Mouse (Mus musculus) embryonic facial prominence, embryonic 15.5 days (tissue): ENCODE results near the gene Dram2. TPM values are rescaled to one million over a fixed set of nuclear protein-coding genes. Genes with fewer than 3 reads are reported as not detected.

Source experiments
- ATAC-seq: fragments of 200-750 bp; cut with Nextera tagmentation; 2 replicates; pipeline ENCODE4 v1.8.0; 2017; ENCODE audit warnings: low read depth, moderate TSS enrichment; ENCODE audit not compliant: insufficient number of reproducible peaks, low FRiP score, low TSS enrichment
- H3K27ac ChIP-seq: fragments of 300-500 bp; sonication (generic); replicated peaks from 2 replicates; pipeline ENCODE4 v1.5.1; 2015; ENCODE audit warnings: mild to moderate bottlenecking, inconsistent platforms
- H3K27me3 ChIP-seq: fragments of 300-500 bp; sonication (generic); 2 replicates; pipeline ENCODE4 v1.6.1; 2015; ENCODE audit warnings: inconsistent platforms
- H3K36me3 ChIP-seq: fragments of 300-500 bp; sonication (generic); 2 replicates; pipeline ENCODE4 v1.6.1; 2015; ENCODE audit warnings: mild to moderate bottlenecking, inconsistent platforms
- H3K4me1 ChIP-seq: fragments of 300-500 bp; sonication (generic); 2 replicates; pipeline ENCODE4 v1.6.1; 2015; ENCODE audit warnings: inconsistent platforms
- H3K4me2 ChIP-seq: fragments of 300-500 bp; sonication (generic); replicated peaks from 2 replicates; pipeline ENCODE4 v1.6.1; 2015; ENCODE audit warnings: mild to moderate bottlenecking, inconsistent platforms
- H3K4me3 ChIP-seq: fragments of 300-500 bp; sonication (generic); replicated peaks from 2 replicates; pipeline ENCODE4 v1.5.1; 2015; ENCODE audit warnings: mild to moderate bottlenecking, inconsistent platforms
- H3K9ac ChIP-seq: fragments of 300-500 bp; sonication (generic); 2 replicates; pipeline ENCODE4 v1.6.1; 2015; ENCODE audit warnings: inconsistent platforms
- H3K9me3 ChIP-seq: fragments of 300-500 bp; sonication (generic); replicated peaks from 2 replicates; pipeline ENCODE4 v1.6.1; 2016; ENCODE audit warnings: inconsistent platforms
- WGBS: fragments of 180-500 bp; shearing (Covaris S2); methylation state at CpG from one replicate; pipeline ENCODE4 v1.1.7; 2015; 5-methylcytosine and 5-hydroxymethylcytosine counted together
- polyA plus RNA-seq: library from polyadenylated mRNA; unstranded; fragments of >200 nt; fragmentation: Nextera tagmentation; extraction: Ambion mirVana; gene quantifications from 2 replicates; pipeline ENCODE4 v1.2.1, GENCODE M21; 2015

Dram2 gene
- polyA plus RNA-seq, result 53.7 and 57.9 TPM in 2 replicates

DNA sequence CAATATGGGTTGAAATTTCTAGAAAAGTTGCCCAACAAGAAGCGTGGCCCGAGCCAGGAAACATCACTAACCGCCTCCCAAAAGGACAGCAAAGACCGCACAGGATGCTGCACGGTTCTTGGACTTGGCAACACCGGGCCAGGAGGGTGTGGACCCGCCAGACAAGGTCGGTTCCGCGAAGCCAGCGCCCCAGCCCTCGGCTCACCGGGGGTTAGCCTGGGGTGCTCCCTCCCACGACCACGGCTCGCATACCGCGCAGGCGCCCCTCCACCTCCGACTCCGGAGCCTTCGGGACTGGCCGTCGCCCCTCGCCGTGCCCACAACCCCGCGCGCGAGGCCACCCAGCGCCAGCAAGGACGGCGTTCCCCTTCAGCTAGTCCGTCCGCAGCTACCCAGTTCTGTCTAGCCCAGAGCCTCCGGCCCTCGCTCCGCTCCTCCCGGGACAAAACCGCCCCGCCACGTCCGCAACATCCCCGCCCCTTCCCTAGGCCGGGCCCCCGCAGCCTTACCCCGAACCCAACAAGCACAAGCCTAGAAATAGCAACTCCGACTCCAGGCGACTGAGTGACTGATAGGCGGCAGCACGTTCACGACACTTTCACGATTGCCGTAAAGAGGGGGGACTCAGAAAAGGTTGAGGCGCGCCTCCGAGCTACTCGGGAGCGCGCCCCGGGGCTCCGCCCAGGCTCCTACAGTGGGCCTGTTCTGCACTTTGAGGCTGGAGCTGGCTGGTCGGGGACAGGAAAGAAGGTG lies at the start of gene Dram2, which contains the start of gene Cept1:
Dram2 (plus strand) TSS at position 628 of the 753 bp plus-strand sequence.
Cept1 (minus strand) TSS at position 632 of the 753 bp plus-strand sequence.
- H3K36me3 ChIP-seq, result peaks cover 5% of the 10 kb centered on the region; the same call in 1 of the 2 replicates
- H3K27me3 ChIP-seq, result no peaks in the 10 kb centered on the region
- peak; percentile 95 for ATAC-seq
- H3K9me3 ChIP-seq, result no peaks in the 10 kb centered on the region
- H3K27ac ChIP-seq, result peak within 1 kb of the TSS; percentile 99
- H3K4me2 ChIP-seq, result peak within 1 kb of the TSS; percentile 52
- peak within 1 kb of the TSS; percentile 84 for H3K4me3 ChIP-seq
- peak within 1 kb of the TSS; percentile 72 for H3K9ac ChIP-seq
- WGBS, result under 1% methylated on average over 63 of the region's 63 CpGs
- peaks cover 7% of the 10 kb centered on the region for H3K4me1 ChIP-seq

DNA sequence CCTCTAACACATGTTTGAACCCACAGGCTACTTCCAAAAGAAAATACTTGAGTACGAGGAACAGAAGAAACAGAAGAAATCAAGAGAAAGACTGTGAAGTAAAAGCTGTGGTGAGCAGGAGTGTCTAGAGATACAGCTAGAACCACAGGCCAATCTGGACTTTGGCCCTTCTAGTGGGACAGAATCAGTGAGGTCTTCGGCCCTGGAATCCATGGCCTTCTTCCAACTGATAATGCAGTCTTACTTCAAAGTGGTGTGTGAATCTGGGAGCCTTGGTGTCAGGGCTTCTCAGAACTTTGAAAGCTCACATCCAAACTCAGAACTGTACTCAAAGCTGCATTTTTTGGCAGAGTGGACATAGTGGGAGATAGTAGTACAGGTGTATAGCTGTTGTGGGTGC lies 47.1 kb upstream of the Dram2 start:
- WGBS, result 89% methylated on average over 2 of the region's 2 CpGs
- H3K4me1 ChIP-seq, result no peaks in the 10 kb centered on the region

DNA sequence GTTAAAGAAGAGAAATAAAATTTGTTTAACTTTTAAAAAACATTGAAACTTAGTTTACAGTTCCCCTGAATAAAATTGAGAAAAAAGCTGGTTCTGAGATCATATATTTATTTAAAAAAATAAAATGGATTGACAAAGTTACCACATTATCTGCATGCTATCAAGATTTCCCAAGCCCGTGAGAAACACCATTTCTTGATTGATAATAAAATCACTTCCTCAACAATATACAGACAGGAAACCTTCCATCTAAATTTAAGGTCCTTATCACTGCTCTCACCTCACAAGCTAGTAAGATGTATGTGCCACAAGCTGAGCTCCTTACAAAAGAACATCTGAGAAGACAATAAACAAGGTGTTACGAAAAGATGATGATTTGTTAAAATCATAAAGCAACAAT lies 44.7 kb upstream of the Dram2 start:
- Histone ChIP-seq H3K9me3 (no peaks in the 10 kb centered on the region), H3K27ac (no peak overlapping the region), H3K36me3 (peaks cover 22% of the 10 kb centered on the region), H3K9ac (no peak overlapping the region), H3K4me3 (no peak overlapping the region), H3K27me3 (no peaks in the 10 kb centered on the region), H3K4me1 (no peaks in the 10 kb centered on the region), H3K4me2 (no peak overlapping the region)
- 90% methylated on average over 2 of the region's 2 CpGs for WGBS
- no peak for ATAC-seq

More for the DNA sequence above, 47.1 kb upstream of the Dram2 start:
- Histone ChIP-seq H3K4me3 (no peak overlapping the region), H3K4me2 (no peak overlapping the region), H3K36me3 (peaks cover 22% of the 10 kb centered on the region), H3K27ac (no peak overlapping the region), H3K9me3 (no peaks in the 10 kb centered on the region), H3K27me3 (no peaks in the 10 kb centered on the region), H3K9ac (no peak overlapping the region)
- no peak for ATAC-seq

DNA sequence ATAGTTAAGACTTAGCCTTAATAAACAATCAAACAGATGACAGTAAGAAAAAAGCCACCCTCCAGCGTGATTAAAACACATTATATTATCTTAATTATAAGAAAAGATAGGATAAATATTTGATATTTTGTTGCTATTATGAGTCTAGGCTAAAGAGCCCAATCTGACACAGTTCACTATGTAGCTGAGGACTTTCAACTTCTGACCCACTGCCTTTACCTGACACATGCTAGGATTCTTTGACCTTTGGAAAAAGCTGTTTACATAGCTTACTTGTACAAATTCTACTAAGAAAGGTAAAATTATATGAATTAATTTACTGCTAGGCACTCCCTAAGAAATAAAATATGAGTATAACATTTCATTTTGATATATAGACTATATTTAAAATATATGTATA lies 36.9 kb upstream of the Dram2 start:
- WGBS, result 87% methylated on average over 1 of the region's 1 CpGs
- H3K9ac ChIP-seq, result no peak overlapping the region
- no peak overlapping the region for H3K27ac ChIP-seq
- H3K4me2 ChIP-seq, result no peak overlapping the region
- ATAC-seq, result no peak
- peaks cover 7% of the 10 kb centered on the region; the same call in 1 of the 2 replicates for H3K36me3 ChIP-seq
- no peaks in the 10 kb centered on the region for H3K27me3 ChIP-seq
- no peaks in the 10 kb centered on the region for H3K9me3 ChIP-seq
- no peaks in the 10 kb centered on the region for H3K4me1 ChIP-seq
- no peak overlapping the region for H3K4me3 ChIP-seq

DNA sequence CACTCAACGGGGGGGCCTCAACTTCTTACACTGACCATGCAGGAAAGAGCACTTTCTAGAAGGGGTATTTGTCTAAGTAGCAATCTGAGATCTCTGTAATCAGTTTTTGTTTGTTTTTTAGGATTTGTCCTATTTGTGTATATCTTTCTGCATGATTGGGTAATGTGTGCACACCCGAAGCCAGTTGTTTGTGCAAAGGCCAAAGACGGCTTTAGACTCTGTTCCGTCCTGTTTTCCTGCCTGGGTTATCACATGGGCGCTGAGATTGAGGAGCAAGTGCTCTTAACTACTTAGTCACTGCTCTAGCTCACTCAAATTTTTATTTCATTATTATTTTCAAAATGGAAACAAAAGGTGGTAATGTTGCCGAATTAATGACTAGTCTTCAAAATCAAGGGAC lies 32.6 kb upstream of the Dram2 start:
- 87% methylated on average over 6 of the region's 6 CpGs for WGBS

DNA sequence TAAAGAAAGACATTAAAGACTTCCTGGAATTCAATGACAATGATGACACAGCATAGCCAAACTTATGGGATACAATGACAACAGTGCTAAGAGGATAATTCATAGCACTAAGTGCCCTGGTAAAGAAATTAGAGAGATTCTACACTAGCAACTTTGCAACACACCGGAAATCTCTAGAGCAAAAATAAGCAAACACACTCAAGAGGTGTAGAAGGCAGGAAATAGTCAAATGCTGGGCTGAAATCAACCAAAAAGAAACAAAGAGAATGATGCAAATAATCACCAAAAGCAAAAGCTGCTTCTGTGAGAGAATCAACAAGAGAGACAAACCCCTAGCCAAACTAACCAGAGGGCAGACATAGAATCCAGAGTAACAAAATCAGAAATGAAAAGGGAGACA lies 24.9 kb upstream of the Dram2 start:
- WGBS, result 95% methylated on average over 1 of the region's 1 CpGs
- H3K36me3 ChIP-seq, result no peaks in the 10 kb centered on the region
- H3K4me1 ChIP-seq, result no peaks in the 10 kb centered on the region
- no peaks in the 10 kb centered on the region for H3K9me3 ChIP-seq
- no peak overlapping the region for H3K27ac ChIP-seq
- no peak overlapping the region for H3K9ac ChIP-seq
- H3K4me2 ChIP-seq, result no peak overlapping the region
- H3K27me3 ChIP-seq, result no peaks in the 10 kb centered on the region
- no peak overlapping the region for H3K4me3 ChIP-seq
- no peak for ATAC-seq

More for the DNA sequence above, 32.6 kb upstream of the Dram2 start:
- Histone ChIP-seq H3K27ac (no peak overlapping the region), H3K4me2 (no peak overlapping the region), H3K9me3 (no peaks in the 10 kb centered on the region), H3K36me3 (peaks cover 7% of the 10 kb centered on the region; the same call in 1 of the 2 replicates), H3K9ac (no peak overlapping the region), H3K4me1 (no peaks in the 10 kb centered on the region), H3K4me3 (no peak overlapping the region), H3K27me3 (no peaks in the 10 kb centered on the region)
- ATAC-seq, result no peak

DNA sequence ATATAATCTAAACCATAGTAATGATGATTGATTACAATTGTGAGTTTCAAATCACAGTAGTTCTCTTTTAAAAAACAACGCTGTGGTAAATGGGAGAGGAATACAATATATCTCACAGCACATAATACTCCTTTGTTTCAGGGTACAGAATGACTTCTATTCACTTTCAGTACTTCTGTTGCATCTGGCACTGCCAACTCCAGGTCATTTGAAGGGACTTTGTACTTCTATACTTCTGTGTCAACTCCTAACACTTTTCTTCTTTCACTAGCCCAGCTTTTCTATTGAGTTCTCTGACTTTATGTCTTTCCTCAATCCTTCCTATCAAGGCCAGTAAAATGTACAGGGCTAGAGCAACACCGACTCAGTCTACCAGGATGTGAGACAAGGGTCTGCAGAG lies 21.2 kb upstream of the Dram2 start:
- Histone ChIP-seq H3K27me3 (no peaks in the 10 kb centered on the region), H3K9ac (no peak overlapping the region), H3K4me3 (no peak overlapping the region), H3K36me3 (no peaks in the 10 kb centered on the region; the same call in 1 of the 2 replicates), H3K9me3 (no peaks in the 10 kb centered on the region), H3K4me2 (no peak overlapping the region), H3K4me1 (no peaks in the 10 kb centered on the region), H3K27ac (no peak overlapping the region)
- no peak for ATAC-seq
- WGBS, result 86% methylated on average over 2 of the region's 2 CpGs

DNA sequence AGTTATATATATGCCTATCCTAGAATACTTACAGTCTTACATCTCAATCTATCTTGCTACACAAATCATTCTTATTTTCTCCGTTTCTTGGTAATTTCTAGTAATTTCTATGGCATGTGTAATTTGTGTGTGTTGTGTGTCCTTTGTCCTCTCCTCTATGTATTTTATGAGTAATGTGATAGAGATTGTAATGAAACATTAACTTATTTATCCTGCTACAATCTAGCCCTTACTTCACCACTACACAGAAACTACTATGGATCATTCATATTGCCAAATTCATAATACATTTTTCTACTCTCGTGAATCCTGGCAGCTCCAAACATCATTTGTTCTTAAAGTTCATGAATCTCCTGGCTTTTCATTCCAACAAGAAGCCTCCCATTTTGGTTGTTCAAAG lies 19.6 kb upstream of the Dram2 start:
- 93% methylated on average over 2 of the region's 2 CpGs for WGBS

DNA sequence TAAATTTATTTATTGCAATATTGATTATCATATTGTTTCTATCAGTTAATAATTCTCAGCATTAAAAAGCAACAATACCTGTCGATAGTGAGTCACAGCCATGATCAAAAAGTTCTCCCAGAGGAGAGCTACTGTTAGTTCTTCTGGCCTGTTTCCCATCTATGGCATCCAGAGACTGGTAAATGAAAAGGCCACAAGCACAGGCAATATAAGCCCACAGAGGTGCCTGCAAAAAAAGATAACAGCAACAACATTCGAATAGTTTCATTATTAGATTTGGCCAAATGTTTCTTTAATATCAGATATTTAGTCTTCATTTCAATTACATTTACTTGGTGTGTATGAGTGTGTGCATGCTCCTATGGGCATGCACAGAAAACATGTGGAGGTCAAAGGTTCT lies 14.3 kb upstream of the Dram2 start:
- Histone ChIP-seq H3K9me3 (no peaks in the 10 kb centered on the region), H3K9ac (no peak overlapping the region), H3K4me2 (no peak overlapping the region), H3K27ac (no peak overlapping the region), H3K4me1 (no peaks in the 10 kb centered on the region), H3K27me3 (no peaks in the 10 kb centered on the region), H3K4me3 (no peak overlapping the region), H3K36me3 (peaks cover 6% of the 10 kb centered on the region; the same call in 1 of the 2 replicates)
- 94% methylated on average over 2 of the region's 2 CpGs for WGBS
- no peak for ATAC-seq

More for the DNA sequence above, 19.6 kb upstream of the Dram2 start:
- no peak overlapping the region for H3K9ac ChIP-seq
- no peak overlapping the region for H3K27ac ChIP-seq
- H3K27me3 ChIP-seq, result no peaks in the 10 kb centered on the region
- no peaks in the 10 kb centered on the region for H3K9me3 ChIP-seq
- H3K4me2 ChIP-seq, result no peak overlapping the region
- H3K4me3 ChIP-seq, result no peak overlapping the region
- no peak for ATAC-seq
- no peaks in the 10 kb centered on the region; the same call in 1 of the 2 replicates for H3K36me3 ChIP-seq
- H3K4me1 ChIP-seq, result no peaks in the 10 kb centered on the region

DNA sequence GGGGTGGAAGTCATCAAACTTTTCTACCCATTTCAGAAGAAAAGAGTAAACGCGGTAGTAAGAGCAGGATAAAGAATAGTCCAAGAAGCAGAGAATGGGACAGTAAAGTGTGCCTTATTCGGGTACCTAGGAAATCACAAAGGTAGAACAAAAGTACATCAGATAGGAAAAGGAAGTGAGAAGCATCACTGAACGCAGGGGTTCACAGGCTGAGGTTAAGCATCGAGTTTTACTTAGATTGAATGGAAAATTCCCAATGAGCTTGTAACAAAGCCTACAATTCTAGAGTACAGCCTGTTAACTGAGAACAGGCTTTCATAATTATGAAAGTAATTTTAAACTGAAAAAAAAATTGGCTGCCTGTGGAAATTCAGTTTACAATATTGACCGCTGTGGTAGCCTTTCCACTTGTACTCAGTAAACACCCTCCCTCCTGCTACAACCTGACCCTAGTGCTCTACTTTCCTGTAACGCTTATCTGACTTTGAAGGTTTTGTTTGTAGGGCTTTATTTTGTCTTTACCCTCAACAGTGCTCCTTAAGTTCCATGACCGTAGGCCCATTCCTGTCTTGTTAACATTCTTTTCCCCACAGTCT lies 2.8 kb upstream of the Dram2 start:
- Histone ChIP-seq H3K27ac (no peak overlapping the region), H3K9ac (no peak overlapping the region), H3K4me3 (no peak overlapping the region), H3K4me2 (no peak overlapping the region), H3K36me3 (no peaks in the 10 kb centered on the region), H3K4me1 (peaks cover 7% of the 10 kb centered on the region), H3K27me3 (no peaks in the 10 kb centered on the region), H3K9me3 (no peaks in the 10 kb centered on the region)
- WGBS, result 83% methylated on average over 8 of the region's 8 CpGs
- no peak for ATAC-seq

DNA sequence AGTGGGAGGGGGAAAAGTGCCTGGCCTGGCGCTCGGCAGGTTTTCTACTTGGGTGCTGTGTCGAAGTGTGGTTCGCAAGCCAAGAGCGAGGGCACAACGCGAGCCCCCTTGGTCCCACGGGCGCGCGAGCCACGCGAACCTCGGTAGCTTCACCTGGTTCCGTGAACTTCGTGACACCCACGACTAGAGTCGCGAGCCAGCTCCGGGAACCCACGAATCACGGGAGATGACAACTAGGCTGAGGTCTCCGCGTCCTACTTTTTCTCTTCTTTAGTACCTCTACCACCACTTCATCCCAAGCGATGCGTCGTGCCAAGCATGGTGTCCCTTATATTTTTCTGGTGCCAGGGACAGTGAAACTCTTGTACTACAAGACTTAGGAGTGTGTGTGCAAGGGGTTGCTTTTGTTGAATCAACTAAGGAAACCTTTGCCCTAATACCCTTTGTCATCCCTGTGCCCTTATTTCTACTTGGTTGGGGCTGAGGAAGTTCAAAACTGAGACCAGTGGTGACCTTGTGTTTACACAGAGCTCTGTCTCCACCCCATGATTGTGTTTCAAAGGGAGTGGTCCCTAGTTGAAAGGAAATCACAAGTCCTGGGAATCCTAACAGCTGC lies 434 bp downstream of the Dram2 start:
- 0% methylated on average over 27 of the region's 27 CpGs for WGBS
- 0 out of 2 replicates have a peak, but pooled peaks have one; percentile 29 for ATAC-seq

More for the DNA sequence above, 434 bp downstream of the Dram2 start:
- Histone ChIP-seq H3K9me3 (no peaks in the 10 kb centered on the region), H3K27ac (peak overlapping the region; percentile 99), H3K27me3 (no peaks in the 10 kb centered on the region), H3K9ac (peak overlapping the region; percentile 72), H3K36me3 (peaks cover 7% of the 10 kb centered on the region; the same call in 1 of the 2 replicates), H3K4me2 (peak overlapping the region; percentile 52), H3K4me3 (peak overlapping the region; percentile 84), H3K4me1 (peaks cover 7% of the 10 kb centered on the region)
